Mouse (Mus musculus) MN1 (cell line): Measurements from ENCODE around the gene Tbc1d22a.

ENCODE experiments used
- DNase-seq: peaks from one replicate; pipeline ENCODE4 v3.0.0-alpha.2; 2016; ENCODE audit warnings: low spot score

Gene Tbc1d22a

DNA sequence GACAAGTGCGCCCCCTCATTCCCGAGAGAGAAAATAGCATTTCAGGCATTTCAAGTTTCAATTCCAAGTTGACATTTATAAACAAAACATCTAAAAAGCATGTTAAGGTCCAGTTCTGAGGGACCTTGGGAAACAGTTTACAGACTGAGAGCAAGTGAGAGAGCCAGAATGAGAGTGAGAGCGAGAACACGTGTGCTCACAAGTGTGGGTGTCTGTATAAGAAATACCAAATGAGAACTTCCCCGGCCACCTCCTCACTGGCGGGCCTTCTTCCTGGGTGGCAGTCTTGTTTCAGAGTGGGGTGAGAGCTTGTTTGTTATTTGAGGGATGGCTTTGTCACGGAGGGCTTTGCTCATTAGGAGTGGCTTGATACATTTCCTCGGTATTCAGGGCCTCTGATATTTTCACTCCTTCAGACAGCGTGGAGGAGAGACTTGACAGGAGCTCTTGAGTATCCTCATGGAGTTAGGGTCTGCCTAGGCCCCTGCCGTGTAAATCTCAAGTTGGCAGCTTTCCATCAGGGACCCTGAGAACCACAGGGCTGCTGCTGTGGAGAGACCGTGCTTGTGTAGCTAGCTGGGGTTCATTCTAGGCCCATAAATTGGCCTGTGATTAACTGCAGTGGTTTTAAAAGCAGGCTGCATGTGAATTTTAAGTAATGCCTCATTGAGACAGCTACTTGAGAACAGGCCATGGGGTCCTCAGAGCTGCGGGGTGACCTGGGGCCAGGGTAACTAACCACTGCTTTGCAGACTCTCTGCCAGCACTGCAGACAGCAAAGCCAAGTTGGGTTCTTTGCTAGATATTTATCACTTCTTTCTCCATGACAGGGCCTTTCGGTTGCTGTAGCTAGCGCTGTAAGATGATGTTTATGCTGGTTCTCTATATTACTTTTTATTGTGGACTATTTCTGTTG, 65.1 kb downstream of the Tbc1d22a start:
- DNase-seq, result no peak

- DNase-seq, result no peak
Measured at GRCm38 (mm10) chr15:86280137-86280536, 65.9 kb downstream of the Tbc1d22a start.

DNA sequence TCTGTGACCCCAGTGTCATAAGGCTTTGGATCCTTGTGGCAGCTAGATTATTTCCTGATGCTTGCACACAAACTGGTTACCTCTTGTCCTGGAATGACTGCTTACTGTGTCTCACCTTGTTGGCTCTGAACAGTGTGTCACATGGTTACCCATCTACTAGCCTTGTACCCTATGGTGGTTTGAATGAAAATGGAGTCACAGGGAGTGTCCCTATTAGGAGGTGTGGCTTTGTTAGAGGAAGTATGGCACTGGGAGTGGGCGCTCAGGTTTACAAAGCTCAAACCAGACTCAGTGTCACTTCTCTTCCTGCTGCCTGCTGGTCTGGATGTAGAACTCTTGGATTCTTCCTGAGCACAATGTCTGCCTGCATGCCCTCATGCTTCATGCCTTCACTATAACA, 69.0 kb downstream of the Tbc1d22a start:
- no peak for DNase-seq

DNA sequence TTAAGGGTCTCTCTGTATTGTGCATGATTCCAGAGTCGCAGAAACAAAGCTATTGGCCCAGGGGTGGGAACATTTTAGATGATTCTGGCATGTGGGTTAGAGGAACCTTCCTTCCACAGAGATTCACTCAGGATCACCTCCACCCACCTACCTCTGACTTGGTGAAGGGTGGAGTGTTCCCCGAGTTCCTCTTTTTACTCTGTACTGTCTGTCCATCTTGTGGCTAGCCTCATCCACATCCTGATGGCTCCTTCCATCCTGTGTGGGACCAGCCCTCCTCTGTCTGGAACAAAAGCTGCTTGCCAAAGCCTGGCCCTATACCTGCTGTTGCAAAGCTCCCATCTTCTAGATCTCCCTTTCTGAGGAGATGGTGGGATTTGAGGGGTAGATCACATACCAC, 71.0 kb downstream of the Tbc1d22a start:
- no peak for DNase-seq

DNA sequence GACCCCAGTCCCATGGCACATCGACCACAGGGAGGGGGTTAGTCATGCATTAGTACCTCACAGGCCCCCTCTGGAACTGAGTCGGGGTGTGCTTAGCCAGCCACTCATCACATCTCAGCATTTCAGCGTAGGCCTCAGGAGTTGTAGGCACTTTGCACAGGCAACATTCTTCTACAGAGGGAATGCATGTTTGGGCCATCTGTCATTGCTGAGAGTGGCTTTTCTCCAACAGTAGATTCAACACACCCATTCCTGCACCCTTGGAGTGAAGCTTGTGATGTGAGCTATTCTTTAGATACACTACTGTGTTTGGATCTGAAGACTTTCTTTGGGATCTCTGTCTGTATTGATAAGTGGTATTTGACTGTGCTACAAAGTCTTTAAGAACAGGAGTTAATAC, 75.8 kb downstream of the Tbc1d22a start:
- no peak for DNase-seq

DNA sequence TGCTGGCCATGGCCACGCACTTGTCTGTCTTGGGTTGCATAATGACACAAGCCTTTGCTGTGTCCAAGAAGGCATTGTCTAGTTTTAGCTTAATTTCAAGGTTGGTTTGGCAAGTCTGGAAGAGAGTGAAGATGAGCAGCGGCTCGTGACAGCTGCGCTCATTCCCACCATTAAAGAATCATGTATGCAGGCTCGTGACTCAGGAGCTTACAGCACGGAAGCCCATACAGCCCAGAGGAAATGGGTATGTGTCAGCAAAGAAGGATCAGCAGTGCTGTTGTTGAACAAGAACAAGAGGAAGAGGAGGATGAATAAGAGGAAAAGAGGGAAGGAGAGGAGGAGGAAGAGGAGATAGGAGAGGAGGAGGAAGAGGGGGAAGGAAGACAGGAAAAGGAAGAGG, 78.0 kb downstream of the Tbc1d22a start:
- no peak for DNase-seq

- no peak for DNase-seq
Measured at GRCm38 (mm10) chr15:86294426-86294825, 80.2 kb downstream of the Tbc1d22a start.

- no peak for DNase-seq
Measured at GRCm38 (mm10) chr15:86295722-86296288, 81.5 kb downstream of the Tbc1d22a start.

DNA sequence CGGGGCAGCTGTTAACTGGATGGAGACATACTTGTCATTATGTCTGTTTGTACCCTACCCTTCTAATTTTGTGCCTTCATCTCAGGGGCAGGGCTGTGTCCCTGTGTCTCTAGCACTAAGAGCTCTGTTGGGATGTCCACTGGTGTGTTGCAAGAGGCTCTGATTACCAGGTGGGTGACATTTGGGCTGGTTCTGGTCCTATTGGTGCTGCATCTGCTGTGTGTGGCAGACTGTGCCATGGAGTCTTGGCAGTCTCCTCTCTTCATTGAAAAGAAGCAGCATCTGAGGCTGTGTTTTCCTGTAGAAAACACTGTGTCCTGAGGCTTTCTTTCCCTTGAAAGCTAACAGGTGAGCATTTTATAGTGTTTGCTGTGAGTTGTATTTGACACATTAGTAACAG, 83.0 kb downstream of the Tbc1d22a start:
- no peak for DNase-seq

DNA sequence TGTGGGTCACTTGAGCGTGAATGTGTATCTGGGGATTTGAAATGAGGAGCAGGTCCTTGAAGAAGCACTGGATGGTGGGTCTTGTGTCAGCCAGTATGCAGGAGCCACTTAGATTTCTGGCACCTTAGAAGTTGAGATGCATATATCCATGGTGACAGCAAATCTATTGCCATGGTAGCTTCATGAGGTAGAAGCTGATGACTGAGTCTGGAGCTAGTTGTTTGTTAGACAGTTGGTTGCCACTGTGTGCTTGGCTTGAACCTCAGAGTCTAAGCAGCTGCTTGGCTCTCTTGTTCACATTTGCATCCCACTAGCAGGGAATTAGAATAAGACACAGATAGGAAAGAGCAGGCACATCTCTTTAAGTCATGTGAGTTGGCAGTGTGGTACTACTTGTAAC, 89.6 kb downstream of the Tbc1d22a start:
- DNase-seq, result no peak

GRCm38 (mm10) chr15:86304861-86305260, 90.6 kb downstream of the Tbc1d22a start:
- DNase-seq, result no peak

- DNase-seq, result no peak
Measured at GRCm38 (mm10) chr15:86305290-86305689, 91.0 kb downstream of the Tbc1d22a start.

GRCm38 (mm10) chr15:86309213-86309829, 95.1 kb downstream of the Tbc1d22a start:
- no peak for DNase-seq

DNA sequence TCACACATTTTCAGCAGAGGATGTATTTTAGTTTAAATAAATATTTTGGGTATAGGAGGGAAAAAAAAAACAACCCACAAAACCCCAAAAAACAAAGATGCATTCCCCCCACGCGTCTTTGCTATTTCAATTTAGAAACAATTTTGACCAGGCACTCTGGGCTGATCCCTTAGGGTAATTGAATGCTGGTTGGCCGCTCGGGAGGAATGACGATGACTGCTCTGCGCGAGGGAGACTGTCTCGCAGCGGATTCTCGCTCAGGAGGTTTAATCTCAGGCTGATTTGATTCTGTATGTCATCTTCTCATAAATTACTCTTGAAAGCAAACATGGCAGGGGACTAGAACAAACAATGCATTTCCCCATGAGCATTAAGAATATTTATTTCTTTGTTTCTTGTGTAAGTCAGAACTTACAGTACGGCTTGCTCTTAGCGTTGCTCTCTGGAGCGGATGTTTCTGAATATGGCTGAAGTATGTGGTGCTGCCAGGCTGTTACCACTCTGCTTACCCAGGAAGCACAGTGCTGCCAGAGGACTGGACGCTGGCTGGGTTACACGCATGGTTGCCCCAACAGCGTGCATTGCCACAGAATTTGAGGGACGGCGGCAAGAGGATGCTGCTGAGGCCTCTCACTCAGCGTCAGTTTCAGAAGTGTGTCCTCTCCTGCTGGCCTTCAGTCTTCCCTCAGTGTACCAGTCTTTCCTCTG, 106.7 kb downstream of the Tbc1d22a start:
- no peak for DNase-seq

- no peak for DNase-seq
Measured at GRCm38 (mm10) chr15:86326341-86326740, 112.1 kb downstream of the Tbc1d22a start.

DNA sequence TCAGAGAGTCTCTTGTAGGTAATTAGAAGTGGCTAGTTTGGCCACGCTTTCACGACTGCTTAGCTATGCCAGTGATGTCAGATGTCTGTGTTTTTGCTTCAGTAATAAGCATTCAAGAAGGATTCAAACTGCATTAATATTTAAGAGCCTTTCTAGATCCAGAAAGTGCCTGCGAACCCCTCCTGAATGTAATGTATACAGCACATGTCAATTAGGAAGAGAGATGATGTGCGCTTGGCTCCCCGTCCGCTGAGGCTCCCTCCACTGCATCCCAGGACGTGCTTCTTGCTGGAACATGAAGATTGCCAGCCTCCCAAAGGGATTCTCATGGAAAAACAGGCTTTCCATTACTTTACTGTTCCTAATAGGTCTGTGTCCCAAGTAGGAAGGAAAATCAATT, 115.7 kb downstream of the Tbc1d22a start:
- DNase-seq, result peak; percentile 27

- DNase-seq, result peak; percentile 61
Measured at GRCm38 (mm10) chr15:86330454-86330853, 116.2 kb downstream of the Tbc1d22a start.

- no peak for DNase-seq
Measured at GRCm38 (mm10) chr15:86331501-86332245, 117.4 kb downstream of the Tbc1d22a start.

DNA sequence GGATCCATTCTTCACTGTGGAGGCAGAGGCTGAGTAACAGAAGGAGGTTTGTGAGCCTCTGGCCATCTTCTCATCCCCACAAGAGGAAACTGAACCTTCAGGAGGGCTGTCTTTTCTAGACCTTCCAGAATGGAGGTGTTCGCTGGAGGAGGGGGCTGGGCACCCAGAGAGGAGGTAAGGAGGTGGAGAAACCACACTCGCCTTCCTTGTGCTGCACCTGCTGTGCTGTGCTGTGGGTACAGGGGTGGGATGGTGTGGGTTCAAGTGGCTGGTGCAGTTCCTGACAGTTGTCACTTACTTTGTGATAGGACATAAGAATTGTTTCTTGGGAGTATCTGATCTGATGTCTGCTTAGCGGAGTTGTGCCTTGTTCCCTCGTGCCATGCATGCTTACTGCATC, 118.9 kb downstream of the Tbc1d22a start:
- DNase-seq, result no peak

- DNase-seq, result no peak
Measured at GRCm38 (mm10) chr15:86333606-86334005, 119.3 kb downstream of the Tbc1d22a start.

- no peak for DNase-seq
Measured at GRCm38 (mm10) chr15:86334276-86334675, 120.0 kb downstream of the Tbc1d22a start.

DNA sequence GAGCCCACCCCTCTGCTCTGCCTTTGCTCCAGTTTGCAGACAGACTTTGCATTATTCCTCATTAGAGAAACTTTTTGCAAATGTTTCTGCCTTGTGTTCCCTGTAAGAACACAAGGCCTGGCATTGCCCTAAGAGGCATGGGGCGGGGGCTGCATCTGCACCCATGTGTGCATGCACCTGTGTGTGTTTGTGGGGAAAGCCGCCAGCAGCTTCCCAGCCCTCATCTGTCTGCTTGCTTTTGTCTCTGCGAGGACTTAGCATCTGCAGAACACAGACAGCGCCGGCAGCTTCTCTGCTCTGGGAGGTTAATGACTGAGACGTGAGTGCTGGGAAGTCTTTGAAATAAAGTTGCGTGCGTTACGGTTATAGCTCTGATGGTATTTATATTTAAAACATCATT, 120.5 kb downstream of the Tbc1d22a start:
- DNase-seq, result no peak
